Mouse (Mus musculus) MEL (cell line): ENCODE results near the gene Rin2. TPM values are rescaled to one million over a fixed set of nuclear protein-coding genes. Genes with fewer than 3 reads are reported as not detected.

Experiments used
- DNase-seq: peaks from one replicate; pipeline ENCODE4 v3.0.0; 2011; ENCODE audit warnings: low read depth, low spot score
- H3K27ac ChIP-seq: 2 replicates; pipeline ENCODE4 v1.5.1; 2012; ENCODE audit warnings: low read depth, mild to moderate bottlenecking, control low read depth, low read length, moderate library complexity; ENCODE audit not compliant: control insufficient read depth
- H3K27me3 ChIP-seq, 2 experiments: fragments of 150-350 bp in 1 of 2; sonication (generic) in 1 of 2; 2 replicates each; pipeline ENCODE4 v1.6.1; 2012; ENCODE audit warnings: low read length in 2 of 2, mild to moderate bottlenecking in 2 of 2, improper control_type of control experiment in 1 of 2, moderate library complexity in 1 of 2; ENCODE audit not compliant: insufficient read depth in 2 of 2, control insufficient read depth in 1 of 2
- H3K36me3 ChIP-seq, 2 experiments: 2 replicates each; pipeline ENCODE4 v1.6.1; 2012 to 2014; ENCODE audit warnings: low read length in 2 of 2, improper control_type of control experiment in 1 of 2, inconsistent platforms in 1 of 2, mild to moderate bottlenecking in 1 of 2; ENCODE audit not compliant: insufficient read depth in 2 of 2, control insufficient read depth in 1 of 2
- H3K4me1 ChIP-seq, 2 experiments: fragments of 150-350 bp in 1 of 2; sonication (generic) in 1 of 2; 2 replicates each; pipeline ENCODE4 v1.6.1; 2012; ENCODE audit warnings: low read length in 2 of 2, improper control_type of control experiment in 1 of 2, mild to moderate bottlenecking in 1 of 2; ENCODE audit not compliant: insufficient read depth in 2 of 2, control insufficient read depth in 1 of 2
- H3K4me3 ChIP-seq, 2 experiments: fragments of 150-350 bp in 1 of 2; sonication (generic) in 1 of 2; 2 replicates each; pipeline ENCODE4 v1.5.1; 2012; ENCODE audit warnings: low read depth in 2 of 2, low read length in 2 of 2, mild to moderate bottlenecking in 2 of 2, moderate library complexity in 2 of 2, control low read depth in 1 of 2, improper control_type of control experiment in 1 of 2; ENCODE audit not compliant: control insufficient read depth in 1 of 2, insufficient read depth in 1 of 2
- H3K79me2 ChIP-seq: 2 replicates; pipeline ENCODE4 v1.6.1; 2012; ENCODE audit warnings: mild to moderate bottlenecking, low read length, moderate library complexity; ENCODE audit not compliant: control insufficient read depth, poor library complexity, insufficient read depth
- H3K9ac ChIP-seq: 2 replicates; pipeline ENCODE4 v1.6.1; 2012; ENCODE audit warnings: low read depth, mild to moderate bottlenecking, control low read depth, low read length, moderate library complexity; ENCODE audit not compliant: control insufficient read depth, poor library complexity, severe bottlenecking
- H3K9me3 ChIP-seq: fragments of 150-350 bp; sonication (generic); replicated peaks from 2 replicates; pipeline ENCODE4 v1.6.1; 2012; ENCODE audit warnings: mild to moderate bottlenecking, low read length, improper control_type of control experiment, moderate library complexity; ENCODE audit not compliant: insufficient read depth
- BHLHE40 ChIP-seq: IDR thresholded peaks from 2 replicates; pipeline ENCODE4 v1.6.1; 2012; ENCODE audit warnings: low read depth, mild to moderate bottlenecking, inconsistent platforms, low read length, improper control_type of control experiment, borderline replicate concordance
- CHD1 ChIP-seq: IDR thresholded peaks from 2 replicates; pipeline ENCODE4 v1.6.1; 2012; ENCODE audit warnings: low read depth, mild to moderate bottlenecking, inconsistent platforms, low read length, improper control_type of control experiment
- CHD2 ChIP-seq: IDR thresholded peaks from 2 replicates; pipeline ENCODE4 v1.6.1; 2011; ENCODE audit warnings: low read length, improper control_type of control experiment
- E2F4 ChIP-seq: IDR thresholded peaks from 2 replicates; pipeline ENCODE4 v1.6.1; 2011; ENCODE audit warnings: low read depth, low read length, improper control_type of control experiment, borderline replicate concordance
- EP300 ChIP-seq, 2 experiments: IDR thresholded peaks; 2 replicates each; pipeline ENCODE4 v1.6.1; 2011; ENCODE audit warnings: improper control_type of control experiment in 2 of 2, low read length in 2 of 2, low read depth in 1 of 2, mild to moderate bottlenecking in 1 of 2
- ETS1 ChIP-seq: IDR thresholded peaks from 2 replicates; pipeline ENCODE4 v1.6.1; 2012; ENCODE audit warnings: low read depth, mild to moderate bottlenecking, inconsistent platforms, low read length, improper control_type of control experiment, moderate library complexity
- GATA1 ChIP-seq: IDR thresholded peaks from 2 replicates; pipeline ENCODE4 v1.6.1; 2011; ENCODE audit warnings: low read depth, low read length, improper control_type of control experiment
- JUND ChIP-seq: IDR thresholded peaks from 2 replicates; pipeline ENCODE4 v1.6.1; 2011; ENCODE audit warnings: low read depth, mild to moderate bottlenecking, improper control_type of control experiment, low read length
- KAT2A ChIP-seq: conservative IDR thresholded peaks from 2 replicates; pipeline ENCODE4 v1.6.1; 2012; ENCODE audit warnings: low read depth, low read length, improper control_type of control experiment, inconsistent platforms
- MAFK ChIP-seq: IDR thresholded peaks from 2 replicates; pipeline ENCODE4 v1.6.1; 2011; ENCODE audit warnings: low read depth, mild to moderate bottlenecking, low read length, improper control_type of control experiment, borderline replicate concordance
- MEF2A ChIP-seq: IDR thresholded peaks from 2 replicates; pipeline ENCODE4 v1.6.1; 2014; ENCODE audit warnings: low read depth, mild to moderate bottlenecking, inconsistent platforms, low read length, improper control_type of control experiment; ENCODE audit not compliant: poor library complexity, insufficient replicate concordance, severe bottlenecking; ENCODE audit errors: extremely low read depth
- MYB ChIP-seq: IDR thresholded peaks from 2 replicates; pipeline ENCODE4 v1.6.1; 2011; ENCODE audit warnings: mild to moderate bottlenecking, low read depth, low read length, improper control_type of control experiment
- NELFE ChIP-seq: IDR thresholded peaks from 2 replicates; pipeline ENCODE4 v1.6.1; 2011; ENCODE audit warnings: low read depth, low read length, improper control_type of control experiment
- POLR2A ChIP-seq, 2 experiments: IDR thresholded peaks; 2 replicates each; pipeline ENCODE4 v1.6.1; 2011 to 2012; ENCODE audit warnings: low read length in 2 of 2, mild to moderate bottlenecking in 2 of 2, control low read depth in 1 of 2, improper control_type of control experiment in 1 of 2, low read depth in 1 of 2, moderate library complexity in 1 of 2; ENCODE audit not compliant: control insufficient read depth in 1 of 2, insufficient read depth in 1 of 2, poor library complexity in 1 of 2
- POLR2AphosphoS2 ChIP-seq: IDR thresholded peaks from 2 replicates; pipeline ENCODE4 v1.6.1; 2011; ENCODE audit warnings: low read length, improper control_type of control experiment
- RAD21 ChIP-seq: IDR thresholded peaks from 2 replicates; pipeline ENCODE4 v1.6.1; 2011; ENCODE audit warnings: mild to moderate bottlenecking, low read depth, low read length, improper control_type of control experiment
- RCOR1 ChIP-seq: IDR thresholded peaks from 2 replicates; pipeline ENCODE4 v1.6.1; 2012; ENCODE audit warnings: low read depth, mild to moderate bottlenecking, inconsistent platforms, low read length, improper control_type of control experiment
- TAL1 ChIP-seq: IDR thresholded peaks from 2 replicates; pipeline ENCODE4 v1.6.1; 2012; ENCODE audit warnings: mild to moderate bottlenecking, inconsistent platforms, low read length, moderate library complexity, mixed read lengths
- TCF12 ChIP-seq: IDR thresholded peaks from 2 replicates; pipeline ENCODE4 v1.6.1; 2014; ENCODE audit warnings: low read depth, mild to moderate bottlenecking, inconsistent platforms, low read length, improper control_type of control experiment, moderate library complexity
- USF1 ChIP-seq: IDR thresholded peaks from 2 replicates; pipeline ENCODE4 v1.6.1; 2014; ENCODE audit warnings: low read depth, mild to moderate bottlenecking, inconsistent platforms, low read length, improper control_type of control experiment, moderate library complexity
- ZC3H11A ChIP-seq: IDR thresholded peaks from 2 replicates; pipeline ENCODE4 v1.6.1; 2012; ENCODE audit warnings: low read depth, mild to moderate bottlenecking, inconsistent platforms, low read length, improper control_type of control experiment
- ZKSCAN1 ChIP-seq: IDR thresholded peaks from 2 replicates; pipeline ENCODE4 v1.6.1; 2012; ENCODE audit warnings: low read depth, mild to moderate bottlenecking, inconsistent platforms, low read length, improper control_type of control experiment, moderate library complexity
- ZMIZ1 ChIP-seq: IDR thresholded peaks from 2 replicates; pipeline ENCODE4 v1.6.1; 2012; ENCODE audit warnings: low read depth, mild to moderate bottlenecking, inconsistent platforms, low read length, improper control_type of control experiment, moderate library complexity
- polyA plus RNA-seq, 2 experiments: library from polyadenylated mRNA; stranded (reverse) in 1 of 2; unstranded in 1 of 2; fragments of >175 nt in 1 of 2; fragments of >200 nt in 1 of 2; gene quantifications; 2 replicates each; pipeline versions ENCODE4 v1.2.1 to v1.2.4; 2012; ENCODE audit warnings: low replicate concordance in 2 of 2, low read depth in 1 of 2; ENCODE audit not compliant: insufficient read length in 2 of 2, insufficient read depth in 1 of 2, missing spikeins in 1 of 2
- total RNA-seq: library from RNA; depleted of rRNA; stranded (reverse); fragments of 300-350 nt; gene quantifications from 2 replicates; pipeline ENCODE4 v1.2.3, GENCODE M21; 2012

The Rin2 gene
- total and polyA plus RNA-seq, 3 experiments: 0.01 TPM; not detected in 2

DNA sequence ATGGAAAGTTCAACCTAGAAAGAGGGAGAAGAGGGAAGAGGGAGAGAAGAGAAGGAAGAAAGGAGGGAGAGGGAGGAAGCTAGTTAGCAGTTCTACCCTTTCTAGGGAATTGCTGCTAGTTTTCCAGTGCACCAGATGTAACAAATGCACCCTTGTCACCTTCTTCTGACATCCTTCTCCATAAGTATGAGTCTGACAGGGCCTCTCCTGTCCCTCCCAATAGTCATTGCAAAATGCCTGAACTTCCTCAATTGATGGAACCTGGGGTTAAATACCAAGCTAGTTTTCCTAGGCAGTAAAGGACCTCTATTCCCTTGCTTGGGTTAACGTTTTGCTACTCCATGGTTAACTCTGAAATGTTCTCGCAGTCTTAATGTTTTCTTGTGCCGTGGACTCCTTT is 149.7 kb downstream of the Rin2 start (continued):
- no peak for TF ChIP-seq CHD2
- no peak for TF ChIP-seq ZC3H11A
- no peak for TF ChIP-seq POLR2A (IDR thresholded peaks at IDR 0.05; ENCODE audit: control insufficient read depth in 1 of 2, insufficient read depth in 1 of 2, low read depth in 1 of 2, low read length in 2 of 2, poor library complexity in 1 of 2)
- no peak for TF ChIP-seq ZKSCAN1
- TF ChIP-seq MYB: no peak
- no peak for TF ChIP-seq EP300 (IDR thresholded peaks at IDR 0.05; ENCODE audit: low read depth in 1 of 2, low read length in 2 of 2)
- no peak for TF ChIP-seq NELFE

DNA sequence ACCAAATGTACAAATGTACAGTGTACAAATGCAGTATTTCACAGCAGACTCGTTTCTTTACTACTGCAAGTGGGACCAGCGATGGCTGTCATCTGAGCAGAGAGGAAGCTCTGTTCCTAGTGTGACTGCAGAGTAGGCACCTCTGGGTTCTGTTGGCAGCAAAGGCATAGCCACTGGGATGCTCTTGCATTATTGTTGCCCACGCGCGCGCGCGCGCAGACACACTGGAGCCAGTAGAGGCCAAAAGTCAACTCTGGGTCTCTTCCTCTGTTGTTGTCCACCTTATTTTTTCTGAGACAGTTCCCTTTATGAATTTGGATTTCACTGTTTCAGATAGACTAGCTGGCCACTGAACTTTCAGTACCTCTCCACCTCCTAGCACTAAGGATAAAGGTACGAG is 150.2 kb downstream of the Rin2 start:
- H3K4me1 ChIP-seq: no peaks in the 10 kb centered on the region
- no peak overlapping the region for H3K9ac ChIP-seq
- H3K9me3 ChIP-seq: no peaks in the 10 kb centered on the region
- TF ChIP-seq ZC3H11A: no peak
- TF ChIP-seq JUND: no peak
- no peak for TF ChIP-seq NELFE
- TF ChIP-seq, all 39 proteins: peak for 0
- Histone ChIP-seq H3K27ac (no peak overlapping the region), H3K27me3 (no peaks in the 10 kb centered on the region), H3K79me2 (no peaks in the 10 kb centered on the region), H3K4me3 (no peak overlapping the region), H3K36me3 (no peaks in the 10 kb centered on the region)
- no peak for DNase-seq

DNA sequence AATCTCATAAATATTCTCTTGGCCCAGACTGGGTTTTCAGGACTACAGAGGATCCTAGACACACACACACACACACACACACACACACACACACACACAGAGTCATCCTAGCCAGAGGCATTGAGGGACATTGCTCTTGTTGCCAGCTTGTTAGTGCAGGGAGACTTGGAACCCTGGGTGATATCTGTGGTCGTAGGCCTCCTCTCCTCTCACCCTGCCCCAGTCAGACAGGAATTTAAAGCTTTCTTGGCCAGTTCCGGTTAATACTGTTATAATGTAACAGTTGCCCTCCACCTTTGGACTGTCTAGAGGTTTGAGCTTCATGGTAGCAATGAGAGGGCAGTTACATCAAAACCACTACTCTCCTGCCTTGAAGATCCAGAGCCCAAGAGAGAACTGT is 152.9 kb downstream of the Rin2 start:
- Histone ChIP-seq H3K9ac (no peak overlapping the region), H3K27me3 (no peaks in the 10 kb centered on the region), H3K9me3 (no peaks in the 10 kb centered on the region), H3K36me3 (no peaks in the 10 kb centered on the region), H3K79me2 (no peaks in the 10 kb centered on the region), H3K4me1 (no peaks in the 10 kb centered on the region), H3K4me3 (no peak overlapping the region), H3K27ac (no peak overlapping the region)
- TF ChIP-seq ZMIZ1 (no peak), POLR2A (IDR thresholded peaks at IDR 0.05; ENCODE audit: control insufficient read depth in 1 of 2, insufficient read depth in 1 of 2, low read depth in 1 of 2, low read length in 2 of 2, poor library complexity in 1 of 2) (no peak), JUND (no peak), POLR2AphosphoS2 (no peak), BHLHE40 (no peak), EP300 (IDR thresholded peaks at IDR 0.05; ENCODE audit: low read depth in 1 of 2, low read length in 2 of 2) (no peak), MEF2A (no peak), E2F4 (no peak), MAFK (no peak), ETS1 (no peak), RCOR1 (no peak), ZC3H11A (no peak), KAT2A (no peak), TCF12 (no peak), CHD1 (no peak), GATA1 (no peak), USF1 (no peak), TAL1 (no peak), RAD21 (no peak)
- DNase-seq: no peak
